Mouse (Mus musculus) C2C12 (cell line): ENCODE data around the gene Cygb. TPM values are rescaled to one million over a fixed set of nuclear protein-coding genes. Genes with fewer than 3 reads are reported as not detected.
"Not testable (repeated sequence)": the region's sequence is repeated elsewhere in the genome, so short reads cannot be mapped to it uniquely, and the experiment has no call there.

Experiments
- H3K27me3 ChIP-seq: one replicate; pipeline ENCODE4 v1.6.1; 2011; ENCODE audit not compliant: control insufficient read depth, insufficient read depth, insufficient read length
- H3K36me3 ChIP-seq: one replicate; pipeline ENCODE4 v1.6.1; 2011; ENCODE audit not compliant: control insufficient read depth, insufficient read depth
- H3K4me3 ChIP-seq: one replicate; pipeline ENCODE4 v1.5.1; 2011; ENCODE audit warnings: mild to moderate bottlenecking, control low read depth; ENCODE audit not compliant: poor library complexity, insufficient read depth, severe bottlenecking
- H3K79me2 ChIP-seq: one replicate; pipeline ENCODE4 v1.6.1; 2011; ENCODE audit not compliant: control insufficient read depth, insufficient read depth
- H3K79me3 ChIP-seq: one replicate; pipeline ENCODE4 v1.6.1; 2011; ENCODE audit warnings: low read depth, control low read depth
- H3ac ChIP-seq: one replicate; pipeline ENCODE3; 2011; ENCODE audit warnings: low read depth; ENCODE audit not compliant: control insufficient read depth, insufficient read length
- CEBPB ChIP-seq: IDR thresholded peaks from one replicate; pipeline ENCODE4 v1.6.1; 2011; ENCODE audit warnings: low read depth, mild to moderate bottlenecking, control low read depth, moderate library complexity
- CTCF ChIP-seq: IDR thresholded peaks from one replicate; pipeline ENCODE4 v1.5.1; 2011; ENCODE audit not compliant: control insufficient read depth, insufficient read depth, insufficient read length
- FOSL1 ChIP-seq: IDR thresholded peaks from one replicate; pipeline ENCODE4 v1.8.0; 2011; ENCODE audit warnings: mild to moderate bottlenecking, low read length; ENCODE audit not compliant: poor library complexity, insufficient read depth, severe bottlenecking
- MAX ChIP-seq: IDR thresholded peaks from one replicate; pipeline ENCODE4 v1.6.1; 2011; ENCODE audit warnings: mild to moderate bottlenecking, control low read depth
- MYOD1 ChIP-seq: IDR thresholded peaks from one replicate; pipeline ENCODE4 v1.6.1; 2011; ENCODE audit warnings: low read depth; ENCODE audit not compliant: control insufficient read depth, insufficient read length
- MYOG ChIP-seq: IDR thresholded peaks from one replicate; pipeline ENCODE4 v1.6.1; 2011; ENCODE audit not compliant: control insufficient read depth, insufficient read length; ENCODE audit errors: extremely low read depth
- USF1 ChIP-seq: IDR thresholded peaks from one replicate; pipeline ENCODE4 v1.6.1; 2011; ENCODE audit warnings: low read depth, mild to moderate bottlenecking, control low read depth, moderate library complexity
- polyA plus RNA-seq: library from polyadenylated mRNA; unstranded; fragments of >200 nt; fragmentation: generic; extraction: Trizol; gene quantifications from one replicate; pipeline ENCODE4 v1.2.1, GENCODE M21; 2012; ENCODE audit warnings: missing spikeins

Gene Cygb
- polyA plus RNA-seq, 1 experiment: 0.95 TPM

DNA sequence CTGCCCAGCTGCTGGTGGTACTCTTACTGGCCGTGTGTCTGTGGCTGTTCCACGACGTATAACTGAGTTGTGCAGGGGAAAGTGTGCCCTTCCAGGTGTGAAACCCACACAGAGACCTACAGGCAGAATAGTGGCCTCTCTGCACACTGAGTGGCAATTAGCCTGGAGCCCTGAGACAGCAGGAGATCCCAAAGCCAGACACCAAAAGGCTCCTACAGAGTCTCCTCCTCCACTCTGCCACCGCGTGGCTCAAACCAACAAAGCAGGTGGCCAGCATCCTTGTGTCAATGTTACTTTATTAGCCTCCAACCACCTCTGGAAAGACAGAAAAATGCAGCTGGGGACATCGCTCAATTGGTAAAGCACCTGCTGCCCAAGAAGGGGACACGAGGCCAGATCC is 14.7 kb upstream of the Cygb start:
- no peak for TF ChIP-seq MAX
- Histone ChIP-seq H3K27me3 (peaks cover 4% of the 10 kb centered on the region), H3K4me3 (no peak overlapping the region), H3K36me3 (peaks cover 19% of the 10 kb centered on the region), H3K79me3 (peaks cover 23% of the 10 kb centered on the region), H3K79me2 (peaks cover 27% of the 10 kb centered on the region), H3ac (no peak overlapping the region)

DNA sequence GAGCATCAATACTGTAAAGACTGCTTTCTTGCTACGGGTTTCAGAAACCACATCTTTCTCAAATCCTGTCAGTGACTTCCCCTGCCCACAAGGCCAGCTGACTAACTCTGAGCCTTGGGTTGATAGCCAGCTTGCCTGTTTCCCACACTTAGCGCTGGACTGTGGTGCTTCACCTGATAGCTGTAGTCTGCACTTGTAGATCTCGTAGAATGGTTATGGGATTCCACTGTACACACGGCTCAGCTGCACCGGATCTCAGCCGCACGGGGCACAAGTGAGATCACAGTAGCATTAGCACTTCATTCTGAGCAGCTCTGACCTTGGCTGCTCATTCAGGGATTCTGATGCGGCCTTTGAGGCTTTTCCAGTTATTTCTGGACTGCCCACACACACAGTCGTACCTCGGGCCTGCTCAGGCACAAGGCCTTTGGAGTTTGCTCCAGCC is 14.3 kb upstream of the Cygb start:
- Histone ChIP-seq H3K79me3 (peaks cover 19% of the 10 kb centered on the region), H3ac (no peak overlapping the region), H3K79me2 (peaks cover 23% of the 10 kb centered on the region), H3K4me3 (no peak overlapping the region), H3K27me3 (peaks cover 4% of the 10 kb centered on the region), H3K36me3 (peaks cover 14% of the 10 kb centered on the region)
- no peak for TF ChIP-seq CEBPB
- TF ChIP-seq FOSL1: no peak
- TF ChIP-seq MYOG: no peak
- no peak for TF ChIP-seq USF1
- no peak for TF ChIP-seq MYOD1
- TF ChIP-seq MAX: no peak
- no peak for TF ChIP-seq CTCF

DNA sequence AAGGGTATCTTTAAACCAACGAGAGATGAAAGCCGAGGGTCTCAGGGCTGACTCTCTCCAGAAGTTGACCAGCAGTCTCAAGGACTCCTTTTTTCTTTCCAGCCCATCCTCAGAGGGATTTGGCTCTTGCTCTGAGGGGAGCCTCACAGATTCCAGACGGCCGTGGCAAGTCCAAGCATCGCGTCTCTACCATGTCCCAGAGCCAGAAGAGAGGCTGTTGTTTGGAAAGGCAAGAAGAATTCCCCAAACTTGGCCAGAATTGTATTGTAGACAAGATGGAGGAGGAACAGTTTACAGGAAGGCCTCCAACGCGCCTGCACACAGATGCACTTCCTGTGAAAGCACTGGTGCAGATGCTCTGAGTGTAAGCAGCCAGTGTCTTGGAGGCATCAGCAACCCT is 13.8 kb upstream of the Cygb start:
- no peak for TF ChIP-seq USF1
- Histone ChIP-seq H3K36me3 (peaks cover 9% of the 10 kb centered on the region), H3K79me3 (peaks cover 14% of the 10 kb centered on the region), H3K79me2 (peaks cover 18% of the 10 kb centered on the region), H3ac (no peak overlapping the region), H3K27me3 (peaks cover 4% of the 10 kb centered on the region), H3K4me3 (no peak overlapping the region)

DNA sequence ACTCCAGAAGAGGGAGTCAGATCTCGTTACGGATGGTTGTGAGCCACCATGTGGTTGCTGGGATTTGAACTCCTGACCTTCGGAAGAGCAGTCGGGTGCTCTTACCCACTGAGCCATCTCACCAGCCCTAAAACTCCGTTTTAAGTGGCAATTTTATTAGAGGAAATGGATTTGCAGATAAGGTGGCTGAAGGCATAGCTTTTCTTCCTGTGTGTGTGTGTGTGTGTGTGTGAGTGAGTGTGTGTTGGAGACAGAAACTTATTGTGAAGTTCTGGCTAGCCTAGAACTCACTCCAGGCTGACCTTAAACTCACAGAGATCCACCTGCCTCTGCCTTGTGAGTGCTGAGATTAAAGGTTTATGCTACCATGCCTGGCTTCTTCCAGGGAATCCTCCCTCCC is 12.9 kb upstream of the Cygb start:
- not testable (repeated sequence) for H3K79me3 ChIP-seq, H3ac ChIP-seq, H3K79me2 ChIP-seq, H3K36me3 ChIP-seq, H3K4me3 ChIP-seq, H3K27me3 ChIP-seq

DNA sequence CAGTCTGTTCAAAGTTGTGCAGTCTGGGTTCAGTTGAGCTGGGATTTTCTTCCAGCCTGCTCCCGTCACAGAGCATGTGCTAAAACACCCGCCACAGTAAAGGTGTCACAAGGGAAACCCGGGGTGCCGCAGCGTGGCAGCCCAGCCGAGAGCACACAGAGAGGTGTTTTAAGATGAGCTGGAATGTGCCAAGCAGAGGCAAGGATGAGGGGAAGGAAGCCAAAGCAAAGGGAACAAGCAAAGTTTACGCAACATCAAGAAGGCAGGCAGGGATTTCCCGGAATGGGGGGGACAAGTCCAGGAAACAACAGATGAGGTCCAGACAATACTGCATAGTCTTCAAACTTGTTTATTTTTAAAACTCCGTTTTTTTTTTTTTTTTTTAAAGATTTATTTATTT is 12.5 kb upstream of the Cygb start:
- H3K79me2 ChIP-seq: peaks cover 4% of the 10 kb centered on the region
- H3K36me3 ChIP-seq: no peaks in the 10 kb centered on the region
- H3K4me3 ChIP-seq: no peak overlapping the region
- TF ChIP-seq CEBPB (peak; percentile 18), CTCF (no peak)
- peaks cover under 1% of the 10 kb centered on the region for H3K79me3 ChIP-seq
- H3K27me3 ChIP-seq: peaks cover 4% of the 10 kb centered on the region
- no peak overlapping the region for H3ac ChIP-seq

DNA sequence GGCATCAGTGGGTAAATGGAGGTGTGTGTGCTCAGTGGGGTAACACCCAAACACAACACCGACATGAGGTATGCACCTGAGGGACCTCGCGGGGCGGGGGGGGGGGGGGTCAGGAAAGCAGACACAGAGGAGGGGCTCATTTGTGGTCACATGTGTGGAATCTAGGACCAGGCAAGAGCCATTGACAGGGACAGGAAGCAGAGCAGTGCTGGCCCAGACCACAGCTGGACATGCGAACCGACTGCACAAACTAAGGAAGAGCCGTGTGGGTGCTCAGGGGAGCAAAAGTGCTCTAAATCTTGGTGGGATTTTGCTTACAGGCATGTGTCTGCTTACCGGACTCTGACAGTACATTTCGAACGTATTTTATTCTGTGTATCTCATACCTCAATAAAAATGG is 11.2 kb upstream of the Cygb start:
- Histone ChIP-seq H3K4me3 (no peak overlapping the region), H3K36me3 (no peaks in the 10 kb centered on the region)

DNA sequence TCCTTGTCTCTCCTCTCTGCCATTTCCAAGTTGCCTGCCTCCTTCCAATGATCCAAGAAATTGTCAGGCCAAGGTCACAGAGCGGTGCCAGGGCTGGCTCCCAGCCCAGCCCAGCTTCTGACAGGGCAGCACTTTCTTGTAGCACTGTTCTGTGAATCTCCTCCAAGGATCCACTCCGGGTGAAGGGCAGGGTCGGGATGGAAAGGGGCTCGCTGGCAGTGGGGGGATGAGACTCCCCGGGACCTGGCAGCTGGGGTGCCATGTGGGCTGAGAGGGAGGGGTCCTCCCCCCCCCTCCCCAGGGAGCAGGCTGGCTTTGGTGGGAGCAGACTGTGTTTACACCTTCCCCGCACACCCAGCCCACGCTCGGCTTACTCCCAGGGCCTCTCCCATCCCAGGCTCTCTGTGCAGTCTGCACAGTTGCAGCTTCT is 7.8 kb upstream of the Cygb start:
- no peaks in the 10 kb centered on the region for H3K36me3 ChIP-seq
- H3K4me3 ChIP-seq: no peak overlapping the region
- no peak overlapping the region for H3ac ChIP-seq
- H3K79me2 ChIP-seq: no peaks in the 10 kb centered on the region
- no peaks in the 10 kb centered on the region for H3K79me3 ChIP-seq
- no peaks in the 10 kb centered on the region for H3K27me3 ChIP-seq
- TF ChIP-seq MYOD1 (no peak), MAX (no peak), CEBPB (no peak), MYOG (no peak), USF1 (no peak), CTCF (no peak), FOSL1 (no peak)

More for the DNA sequence above, 11.2 kb upstream of the Cygb start:
- no peak for TF ChIP-seq CEBPB
- H3K27me3 ChIP-seq: peaks cover 4% of the 10 kb centered on the region
- no peaks in the 10 kb centered on the region for H3K79me3 ChIP-seq
- no peaks in the 10 kb centered on the region for H3K79me2 ChIP-seq
- H3ac ChIP-seq: no peak overlapping the region
